Mouse (Mus musculus) limb, embryonic 10.5 days (tissue): ENCODE results near the gene Gpr160. TPM values are rescaled to one million over a fixed set of nuclear protein-coding genes. Genes with fewer than 3 reads are reported as not detected.

Experiments used
- DNase-seq: peaks from one replicate; pipeline ENCODE4 v3.0.0-alpha.2; 2017; ENCODE audit warnings: low spot score
- H3K27ac ChIP-seq: fragments of 300-500 bp; sonication (generic); 2 replicates; pipeline ENCODE4 v1.5.1; 2016; ENCODE audit warnings: mild to moderate bottlenecking
- H3K27me3 ChIP-seq: fragments of 300-500 bp; sonication (generic); 2 replicates; pipeline ENCODE4 v1.6.1; 2016; ENCODE audit warnings: low read depth, mild to moderate bottlenecking; ENCODE audit not compliant: poor library complexity, severe bottlenecking
- H3K36me3 ChIP-seq: fragments of 300-500 bp; sonication (generic); 2 replicates; pipeline ENCODE4 v1.6.1; 2016; ENCODE audit warnings: mild to moderate bottlenecking, moderate library complexity
- H3K4me1 ChIP-seq: fragments of 300-500 bp; sonication (generic); 2 replicates; pipeline ENCODE4 v1.6.1; 2016
- H3K4me3 ChIP-seq: fragments of 300-500 bp; sonication (generic); 2 replicates; pipeline ENCODE4 v1.5.1; 2016; ENCODE audit warnings: mild to moderate bottlenecking, moderate library complexity
- H3K9me3 ChIP-seq: fragments of 300-500 bp; sonication (generic); replicated peaks from 2 replicates; pipeline ENCODE4 v1.6.1; 2016; ENCODE audit warnings: mild to moderate bottlenecking
- WGBS: fragments of 180-500 bp; shearing (Covaris S2); methylation state at CpG from one replicate; pipeline ENCODE4 v1.1.7; 2016; 5-methylcytosine and 5-hydroxymethylcytosine counted together
- polyA plus RNA-seq: library from polyadenylated mRNA; unstranded; fragments of >200 nt; fragmentation: Nextera tagmentation; extraction: Ambion mirVana; gene quantifications from 2 replicates; pipeline ENCODE4 v1.2.1, GENCODE M21; 2016

Gene Gpr160
- polyA plus RNA-seq, 1 experiment from 2014 or later, result 0.45 TPM

DNA sequence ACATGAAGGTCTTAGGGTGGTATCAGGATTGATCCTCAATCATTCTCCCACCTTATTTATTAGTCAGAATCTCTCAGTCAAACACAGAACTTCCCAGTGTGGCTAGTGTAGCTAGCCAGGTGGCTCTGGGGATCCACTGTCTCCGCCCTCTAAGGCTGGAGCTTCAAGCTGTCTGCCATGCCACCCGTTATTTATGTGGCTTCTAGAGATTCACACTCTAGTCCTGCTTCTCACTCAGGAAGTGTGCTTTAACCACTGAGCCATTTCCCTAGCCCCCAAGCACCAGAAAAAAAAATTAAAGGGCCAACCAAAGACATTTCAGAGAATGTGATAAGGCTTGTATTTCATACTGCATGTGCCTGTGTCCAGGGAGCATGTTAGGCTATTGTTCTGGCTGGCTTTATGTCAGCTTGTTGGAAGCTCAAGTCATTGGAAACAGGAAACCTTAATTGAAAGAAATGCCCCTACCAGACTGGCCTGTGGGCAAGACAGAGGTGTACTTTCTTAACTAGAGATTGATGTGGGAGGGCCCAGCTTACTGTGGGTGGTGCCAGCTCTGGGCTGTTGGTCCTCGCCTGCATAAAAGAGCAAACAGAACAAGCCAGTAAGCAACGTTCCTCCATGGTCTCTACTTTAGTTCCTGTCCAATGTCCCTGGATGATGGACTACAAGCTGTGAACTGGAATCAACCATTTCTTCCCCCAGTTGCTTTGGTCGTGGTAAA lies 8.1 kb downstream of the Gpr160 start:
- Histone ChIP-seq H3K27ac (no peak overlapping the region), H3K9me3 (no peaks in the 10 kb centered on the region), H3K4me3 (no peak overlapping the region), H3K36me3 (no peaks in the 10 kb centered on the region), H3K4me1 (no peaks in the 10 kb centered on the region), H3K27me3 (no peaks in the 10 kb centered on the region)
- 71% methylated on average over 5 of the region's 5 CpGs for WGBS
- no peak for DNase-seq

DNA sequence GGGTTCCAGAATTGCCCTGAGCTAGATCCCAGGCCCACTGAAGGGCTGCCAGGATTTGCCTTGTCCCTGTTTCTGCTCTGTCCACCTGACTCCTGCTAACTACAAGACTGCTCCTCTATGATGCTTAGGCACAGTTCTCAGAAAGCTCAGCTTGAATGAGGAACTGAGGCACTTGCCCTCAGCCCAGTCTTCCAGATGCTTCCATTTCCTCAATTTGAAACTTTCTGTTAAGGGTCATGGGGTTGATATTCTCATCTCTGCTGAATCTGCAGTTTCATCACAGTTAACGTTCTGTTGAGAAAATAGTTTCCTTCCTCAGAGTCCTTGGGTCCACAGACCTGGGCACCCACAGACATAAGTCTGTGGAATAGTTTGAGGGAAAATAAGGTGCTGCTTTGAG lies 8.9 kb downstream of the Gpr160 start:
- H3K27ac ChIP-seq, result no peak overlapping the region
- H3K36me3 ChIP-seq, result no peaks in the 10 kb centered on the region
- H3K27me3 ChIP-seq, result no peaks in the 10 kb centered on the region
- no peaks in the 10 kb centered on the region for H3K4me1 ChIP-seq
- no peaks in the 10 kb centered on the region for H3K9me3 ChIP-seq
- WGBS, result 82% methylated on average over 1 of the region's 1 CpGs
- DNase-seq, result no peak
- H3K4me3 ChIP-seq, result no peak overlapping the region

DNA sequence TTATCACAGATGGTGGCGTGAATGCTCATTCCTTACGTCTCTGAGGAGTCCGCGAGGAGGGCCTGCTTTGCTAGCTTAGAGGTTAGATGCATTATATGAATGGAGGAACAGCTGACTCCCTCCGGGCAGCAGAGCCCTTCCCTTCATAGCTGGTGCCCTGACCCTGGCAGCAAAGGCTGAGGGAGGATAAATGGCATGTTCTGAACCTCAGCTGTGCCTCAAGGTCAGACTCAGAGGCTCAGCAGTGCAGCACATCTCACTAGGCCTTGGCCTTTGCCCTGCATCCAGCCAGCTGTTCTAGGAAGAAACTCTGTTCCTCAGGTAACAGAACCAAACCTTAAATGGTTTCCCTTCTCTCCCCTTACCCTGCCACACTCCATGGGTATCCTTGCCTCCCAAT lies 12.4 kb downstream of the Gpr160 start:
- H3K4me3 ChIP-seq, result no peak overlapping the region
- H3K36me3 ChIP-seq, result no peaks in the 10 kb centered on the region
- no peaks in the 10 kb centered on the region for H3K27me3 ChIP-seq
- H3K27ac ChIP-seq, result no peak overlapping the region
- no peaks in the 10 kb centered on the region for H3K9me3 ChIP-seq
- DNase-seq, result no peak
- H3K4me1 ChIP-seq, result no peaks in the 10 kb centered on the region
- 83% methylated on average over 5 of the region's 5 CpGs for WGBS

DNA sequence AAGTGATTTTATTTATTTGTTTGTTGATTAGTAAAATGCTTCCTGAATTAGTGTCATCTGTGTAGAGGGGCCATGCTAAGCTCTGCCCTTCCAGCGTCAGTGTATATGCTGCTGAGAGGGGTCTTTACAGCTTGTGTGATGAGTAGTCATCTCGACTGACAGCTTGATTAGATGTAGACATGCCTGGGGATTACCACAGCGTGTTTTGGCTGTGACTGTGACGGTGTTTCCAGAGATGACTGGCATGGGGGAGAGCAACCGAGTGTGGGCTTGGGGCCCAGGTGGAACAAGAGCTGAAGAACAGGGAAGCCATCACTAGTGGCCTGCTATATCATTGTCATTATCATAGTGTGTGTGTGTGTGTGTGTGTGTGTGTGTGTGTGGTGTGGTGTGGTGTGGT lies 12.9 kb downstream of the Gpr160 start:
- no peaks in the 10 kb centered on the region for H3K27me3 ChIP-seq
- no peak overlapping the region for H3K4me3 ChIP-seq
- no peaks in the 10 kb centered on the region for H3K4me1 ChIP-seq
- 77% methylated on average over 5 of the region's 5 CpGs for WGBS
- H3K9me3 ChIP-seq, result no peaks in the 10 kb centered on the region
- no peaks in the 10 kb centered on the region for H3K36me3 ChIP-seq
- no peak for DNase-seq
- no peak overlapping the region for H3K27ac ChIP-seq

DNA sequence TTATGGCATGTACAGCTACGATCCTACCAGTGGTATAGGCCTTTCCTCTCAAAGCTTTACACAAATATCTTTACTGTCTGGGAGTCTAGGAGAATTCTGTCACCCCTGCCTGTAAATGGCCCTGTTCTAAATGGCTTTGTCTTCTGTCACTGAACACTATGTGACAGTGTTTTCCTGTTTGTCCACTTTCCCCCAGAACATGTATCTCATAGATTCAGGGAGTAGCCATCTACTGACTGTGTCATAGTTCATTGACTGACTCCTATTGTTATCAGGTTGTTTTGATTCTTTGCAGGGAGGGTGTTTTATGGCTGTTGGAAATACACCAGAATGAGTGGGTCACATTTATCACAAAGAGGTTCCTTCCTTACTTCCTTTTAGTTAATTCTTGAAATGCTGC lies 14.2 kb downstream of the Gpr160 start:
- no peak overlapping the region for H3K27ac ChIP-seq
- H3K27me3 ChIP-seq, result no peaks in the 10 kb centered on the region
- DNase-seq, result no peak
- 82% methylated on average over 1 of the region's 1 CpGs for WGBS
- H3K9me3 ChIP-seq, result no peaks in the 10 kb centered on the region
- H3K4me1 ChIP-seq, result no peaks in the 10 kb centered on the region
- H3K4me3 ChIP-seq, result no peak overlapping the region
- H3K36me3 ChIP-seq, result no peaks in the 10 kb centered on the region

DNA sequence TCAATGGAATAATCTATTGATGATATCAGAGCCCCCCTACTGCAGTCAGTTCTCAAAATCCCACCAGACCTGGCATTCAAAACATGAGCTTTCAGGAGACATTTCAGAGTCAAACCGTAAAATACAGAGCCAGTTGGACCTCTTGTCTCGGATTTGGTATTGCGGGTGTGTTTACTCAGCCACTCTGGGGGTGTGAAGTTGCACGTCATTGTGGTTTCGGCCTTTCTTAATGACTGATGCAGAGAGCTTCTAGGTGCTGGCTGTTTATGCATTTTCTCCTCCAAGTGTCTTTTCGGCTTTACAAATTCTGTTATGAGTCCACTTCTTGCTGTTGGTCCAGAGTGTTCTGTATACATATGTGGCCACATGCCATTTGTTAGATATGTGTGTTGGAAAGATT lies 21.0 kb downstream of the Gpr160 start:
- no peak for DNase-seq
- 68% methylated on average over 6 of the region's 6 CpGs for WGBS

DNA sequence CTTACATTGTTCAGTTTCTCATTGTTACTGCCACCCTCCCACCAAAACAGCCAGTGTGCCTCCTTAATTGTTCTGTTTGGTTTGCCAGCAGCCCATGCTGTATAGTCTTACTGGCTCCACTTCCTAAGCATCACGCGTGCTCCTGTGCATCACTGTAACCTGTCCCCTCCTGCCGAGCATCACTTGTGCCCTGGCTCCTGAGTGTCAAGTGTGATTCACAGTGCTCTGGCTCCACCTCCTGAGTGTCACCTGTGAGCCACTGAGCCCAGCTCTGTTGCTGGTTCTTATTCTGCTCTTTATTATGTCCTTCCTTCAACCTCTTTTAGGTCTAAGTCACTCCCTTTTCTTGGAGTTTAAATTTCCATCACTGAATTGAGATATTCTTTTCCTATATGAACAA lies 31.7 kb downstream of the Gpr160 start:
- DNase-seq, result no peak
- 87% methylated on average over 3 of the region's 3 CpGs for WGBS

More for the DNA sequence above, 21.0 kb downstream of the Gpr160 start:
- no peaks in the 10 kb centered on the region for H3K36me3 ChIP-seq
- H3K27ac ChIP-seq, result no peak overlapping the region
- no peaks in the 10 kb centered on the region for H3K9me3 ChIP-seq
- H3K4me1 ChIP-seq, result no peaks in the 10 kb centered on the region
- no peak overlapping the region for H3K4me3 ChIP-seq
- no peaks in the 10 kb centered on the region for H3K27me3 ChIP-seq

DNA sequence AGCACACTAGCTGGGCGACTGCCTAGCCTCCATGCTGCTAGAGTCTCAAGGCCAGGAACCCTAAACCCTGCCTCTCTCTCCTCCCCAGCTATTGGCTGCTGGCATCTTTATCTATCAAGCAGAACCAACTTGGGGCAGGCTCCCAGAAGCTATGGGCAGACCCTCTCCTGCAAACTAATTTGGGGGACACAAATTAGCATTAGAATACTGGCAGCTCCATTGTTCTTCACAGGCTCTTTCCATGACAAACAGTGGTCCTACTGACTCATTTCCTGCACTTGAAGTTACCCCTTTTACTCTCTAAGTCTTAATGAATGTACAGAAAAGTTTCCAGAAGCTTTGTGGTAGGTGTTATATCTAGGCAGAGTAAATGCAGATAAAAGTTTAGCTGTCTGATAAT lies 33.3 kb downstream of the Gpr160 start:
- 56% methylated on average over 1 of the region's 1 CpGs for WGBS
- no peaks in the 10 kb centered on the region for H3K36me3 ChIP-seq
- H3K4me3 ChIP-seq, result no peak overlapping the region
- no peaks in the 10 kb centered on the region for H3K4me1 ChIP-seq
- no peaks in the 10 kb centered on the region for H3K9me3 ChIP-seq
- H3K27me3 ChIP-seq, result no peaks in the 10 kb centered on the region
- no peak overlapping the region for H3K27ac ChIP-seq
- no peak for DNase-seq

More for the DNA sequence above, 31.7 kb downstream of the Gpr160 start:
- Histone ChIP-seq H3K27ac (no peak overlapping the region), H3K4me3 (no peak overlapping the region), H3K4me1 (no peaks in the 10 kb centered on the region), H3K27me3 (no peaks in the 10 kb centered on the region), H3K36me3 (no peaks in the 10 kb centered on the region), H3K9me3 (no peaks in the 10 kb centered on the region)

DNA sequence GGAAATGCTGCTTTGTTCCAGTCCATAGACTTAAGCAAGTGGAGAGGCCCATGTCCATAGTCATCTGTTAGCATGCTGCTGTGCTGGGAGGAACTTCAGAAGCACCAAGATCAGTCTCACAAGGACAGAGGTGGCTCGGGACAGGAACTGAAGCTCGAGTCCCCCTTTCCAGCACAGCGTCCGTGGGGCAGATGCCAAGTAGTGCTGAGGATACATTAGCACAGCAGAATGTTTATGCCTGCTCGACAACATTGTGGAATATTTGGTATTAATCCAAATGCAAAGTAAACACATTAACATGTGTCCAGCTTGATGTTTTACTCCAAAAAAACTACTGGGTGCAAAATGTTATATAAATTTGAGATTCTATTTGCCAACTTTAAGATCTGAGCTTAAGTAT lies 41.0 kb downstream of the Gpr160 start:
- Histone ChIP-seq H3K27me3 (no peaks in the 10 kb centered on the region), H3K36me3 (peaks cover 39% of the 10 kb centered on the region), H3K4me1 (no peaks in the 10 kb centered on the region), H3K9me3 (no peaks in the 10 kb centered on the region), H3K4me3 (no peak overlapping the region), H3K27ac (no peak overlapping the region)
- 71% methylated on average over 5 of the region's 5 CpGs for WGBS
- no peak for DNase-seq

DNA sequence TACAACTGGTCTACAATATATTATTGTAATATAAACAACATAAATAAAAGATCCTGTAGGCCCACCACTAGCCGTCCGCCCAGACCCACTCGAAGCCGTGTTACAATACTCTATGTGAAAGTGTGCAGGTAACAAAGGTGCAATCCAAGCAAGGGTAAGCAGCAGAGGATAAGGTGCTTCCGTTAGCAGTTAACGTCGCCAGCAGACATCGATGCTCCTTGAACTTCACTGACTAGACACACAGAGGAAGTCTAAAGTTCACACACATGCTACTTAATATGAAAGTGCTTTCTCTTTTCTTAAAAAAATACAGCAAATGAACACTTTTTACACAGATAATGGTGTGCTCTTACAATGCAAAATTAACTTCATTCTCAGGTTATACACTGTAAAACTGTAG lies 43.7 kb downstream of the Gpr160 start:
- WGBS, result 95% methylated on average over 8 of the region's 8 CpGs
- peaks cover 46% of the 10 kb centered on the region for H3K36me3 ChIP-seq

DNA sequence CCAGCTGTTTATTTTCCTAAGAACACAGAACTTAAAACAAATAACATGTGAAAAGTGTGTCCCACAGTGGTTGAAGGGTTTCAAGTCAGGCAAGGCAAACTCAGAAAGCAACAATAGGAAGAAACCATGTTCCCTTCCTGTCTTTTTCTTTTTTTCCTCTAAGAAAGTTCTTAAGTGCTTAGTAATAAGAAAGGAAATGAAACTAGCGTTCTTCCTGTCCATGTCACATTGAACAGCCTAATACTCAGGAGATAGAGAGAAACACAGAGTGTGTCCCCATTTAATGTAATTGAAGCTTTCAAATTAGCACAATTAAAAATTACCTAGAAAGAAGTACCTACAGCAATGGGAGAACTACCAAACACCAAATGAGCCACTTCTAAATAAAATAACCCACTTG lies 48.9 kb downstream of the Gpr160 start:
- no peak for DNase-seq
- H3K36me3 ChIP-seq, result peaks cover 62% of the 10 kb centered on the region
- no peaks in the 10 kb centered on the region for H3K27me3 ChIP-seq
- H3K9me3 ChIP-seq, result no peaks in the 10 kb centered on the region
- no peak overlapping the region for H3K27ac ChIP-seq
- no peaks in the 10 kb centered on the region for H3K4me1 ChIP-seq
- 92% methylated on average over 1 of the region's 1 CpGs for WGBS
- no peak overlapping the region for H3K4me3 ChIP-seq

More for the DNA sequence above, 43.7 kb downstream of the Gpr160 start:
- Histone ChIP-seq H3K27me3 (no peaks in the 10 kb centered on the region), H3K4me1 (no peaks in the 10 kb centered on the region), H3K9me3 (no peaks in the 10 kb centered on the region), H3K4me3 (no peak overlapping the region), H3K27ac (no peak overlapping the region)
- no peak for DNase-seq

DNA sequence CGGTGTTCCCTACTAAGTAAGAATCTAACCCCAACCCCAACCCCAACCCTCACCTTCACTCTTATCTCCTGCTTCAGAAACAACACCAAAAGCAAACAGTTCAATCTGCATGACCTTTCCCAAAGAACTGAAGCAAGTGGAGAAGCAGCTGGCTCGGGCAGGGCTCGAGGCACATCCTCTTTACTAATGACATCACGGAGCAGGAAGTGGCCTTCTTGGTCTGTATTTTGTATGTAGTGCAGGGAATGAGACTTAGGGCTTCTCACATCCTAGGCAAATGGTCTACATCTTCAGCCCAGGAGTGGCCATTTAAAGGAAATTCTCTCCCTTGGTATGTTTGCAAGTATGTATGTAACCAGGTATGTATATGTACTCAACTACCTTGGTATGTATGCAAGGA lies 61.4 kb downstream of the Gpr160 start:
- Histone ChIP-seq H3K4me3 (no peak overlapping the region), H3K4me1 (no peaks in the 10 kb centered on the region), H3K27ac (no peak overlapping the region), H3K9me3 (no peaks in the 10 kb centered on the region), H3K36me3 (peaks cover 70% of the 10 kb centered on the region), H3K27me3 (no peaks in the 10 kb centered on the region)
- 79% methylated on average over 4 of the region's 4 CpGs for WGBS
- DNase-seq, result no peak

DNA sequence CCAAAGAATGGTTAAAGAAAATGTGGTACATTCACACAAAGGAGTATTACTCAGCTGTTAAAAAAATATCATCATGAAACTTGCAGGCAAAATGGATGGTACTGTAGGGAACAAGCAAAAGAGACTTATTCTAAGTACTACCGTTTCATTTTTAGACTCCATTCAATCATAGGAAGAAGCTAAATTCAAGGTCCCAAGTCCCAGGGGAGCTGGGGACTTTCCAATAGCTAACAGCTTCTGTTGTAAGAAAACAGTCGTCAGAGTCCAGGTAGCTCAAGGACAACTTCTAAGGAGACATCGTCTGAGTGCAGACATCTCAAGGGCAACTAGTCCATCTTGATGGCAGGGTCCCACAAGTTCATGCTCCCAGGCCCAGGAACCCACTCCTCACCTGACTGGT lies 71.9 kb downstream of the Gpr160 start:
- H3K27ac ChIP-seq, result no peak overlapping the region
- H3K4me3 ChIP-seq, result no peak overlapping the region
- 89% methylated on average over 3 of the region's 3 CpGs for WGBS
- no peak for DNase-seq
- H3K27me3 ChIP-seq, result no peaks in the 10 kb centered on the region
- H3K9me3 ChIP-seq, result no peaks in the 10 kb centered on the region
- no peaks in the 10 kb centered on the region for H3K4me1 ChIP-seq
- peaks cover 43% of the 10 kb centered on the region for H3K36me3 ChIP-seq

DNA sequence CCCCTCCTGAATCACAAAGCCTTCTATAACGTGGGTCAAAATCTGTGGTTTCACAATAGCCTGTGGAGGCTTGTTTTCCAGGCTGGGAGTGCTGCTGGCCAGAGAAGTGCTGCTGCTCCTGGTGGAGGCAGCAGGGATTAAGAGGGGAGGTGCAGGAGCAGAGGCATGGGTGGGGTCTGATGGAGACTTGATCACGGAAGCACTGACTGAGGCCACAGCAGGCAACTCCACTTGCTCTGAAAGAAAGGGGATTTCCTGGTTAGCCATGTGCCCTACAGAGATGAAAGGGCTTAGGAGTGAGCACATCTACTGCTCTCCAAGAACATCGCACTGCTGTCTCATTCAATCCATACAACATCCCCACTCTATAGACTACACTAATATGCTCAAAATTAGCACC lies 74.1 kb downstream of the Gpr160 start:
- Histone ChIP-seq H3K9me3 (no peaks in the 10 kb centered on the region), H3K4me3 (no peak overlapping the region), H3K4me1 (no peaks in the 10 kb centered on the region), H3K27ac (no peak overlapping the region), H3K36me3 (peaks cover 43% of the 10 kb centered on the region), H3K27me3 (no peaks in the 10 kb centered on the region)
- 58% methylated on average over 3 of the region's 3 CpGs for WGBS
- no peak for DNase-seq
